8 mouse cellular contexts compared by ENCODE assay signal in the genomic region with DNA sequence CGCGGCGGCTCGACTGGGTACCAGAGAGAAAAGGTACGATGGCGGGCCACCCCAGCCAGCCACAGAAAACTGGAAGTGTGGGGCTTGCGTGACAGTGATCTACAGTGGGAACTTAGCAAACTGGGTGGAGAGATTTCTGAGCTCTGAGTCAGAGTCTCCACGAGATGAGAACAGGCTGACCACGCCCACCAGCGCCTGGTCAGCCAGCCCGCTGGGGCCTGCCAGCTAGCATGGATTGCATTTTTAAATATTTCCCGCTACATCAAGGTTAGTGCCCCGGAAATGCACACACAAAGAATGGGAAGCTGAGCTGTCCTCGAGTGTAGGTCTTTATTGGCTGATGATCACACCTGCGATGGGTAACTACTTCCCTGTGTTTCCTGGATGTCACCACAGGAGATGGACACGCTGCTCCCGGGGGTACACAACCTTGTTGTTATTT. TPM values are rescaled to one million over a fixed set of nuclear protein-coding genes. Genes with fewer than 3 reads are reported as not detected.
DNase-seq lines count a peak whose midpoint lies in the region; ATAC-seq and TF ChIP-seq lines count a peak whose summit lies in the region.

No protein-coding gene starts in this region.

- DNase-seq in cerebellum, adult 9-11 months: peak; percentile 40
- DNase-seq in gastrocnemius, postnatal 10 days: peak; percentile 60
- DNase-seq in hindbrain, postnatal 0 days (ENCODE audit: low spot score): peak; percentile 70
- no peak for DNase-seq in frontal cortex, adult 2 months (ENCODE audit: extremely low spot score in 1 of 2, low spot score in 1 of 2)

- H3K4me2 ChIP-seq in hindbrain, postnatal 0 days (ENCODE audit: low read depth, low read length): peak overlapping the region; percentile 66
- H3K4me2 ChIP-seq in liver, embryonic 12.5 days: peak overlapping the region; percentile 59

- no peak for TF ChIP-seq CTCF in hindbrain, postnatal 0 days (IDR thresholded peaks at IDR 0.05; ENCODE audit: low read depth)

- peak overlapping the region; percentile 43 for H3K9ac ChIP-seq in hindbrain, postnatal 0 days (replicated peaks; ENCODE audit: low read length)
- H3K9ac ChIP-seq in liver, embryonic 12.5 days: no peak overlapping the region

- no peaks in the 10 kb centered on the region for H3K9me3 ChIP-seq in erythroblast, embryonic 14.5 days (ENCODE audit: control insufficient read depth, low read length)
- no peaks in the 10 kb centered on the region for H3K9me3 ChIP-seq in hindbrain, postnatal 0 days (ENCODE audit: low read length)
- H3K9me3 ChIP-seq in liver, embryonic 12.5 days (replicated peaks): no peaks in the 10 kb centered on the region

- H3K4me3 ChIP-seq in erythroblast, embryonic 14.5 days (replicated peaks): peak overlapping the region; percentile 56
- H3K4me3 ChIP-seq in hindbrain, postnatal 0 days (ENCODE audit: low read length): peak overlapping the region; percentile 38
- peak overlapping the region; percentile 38 for H3K4me3 ChIP-seq in liver, embryonic 12.5 days

- ATAC-seq in erythroblast, adult 5-6 weeks (replicated peaks; ENCODE audit: low FRiP score, poor library complexity, severe bottlenecking): no peak
- ATAC-seq in hindbrain, postnatal 0 days: peak; percentile 83
- 0 out of 2 replicates have a peak, but pooled peaks have one; percentile 15 for ATAC-seq in liver, embryonic 12.5 days
- peak; percentile 90 for ATAC-seq in monocyte, adult 5-6 weeks (replicated peaks; ENCODE audit: insufficient number of reproducible peaks, low FRiP score, low TSS enrichment, poor library complexity, severe bottlenecking)

- peak overlapping the region; percentile 4; the same call in 1 of the 2 replicates for H3K27ac ChIP-seq in hindbrain, postnatal 0 days
- H3K27ac ChIP-seq in liver, embryonic 12.5 days: no peak overlapping the region

- H3K36me3 ChIP-seq in erythroblast, embryonic 14.5 days (ENCODE audit: control insufficient read depth): no peaks in the 10 kb centered on the region
- no peaks in the 10 kb centered on the region for H3K36me3 ChIP-seq in hindbrain, postnatal 0 days (ENCODE audit: insufficient read depth, low read length)
- no peaks in the 10 kb centered on the region for H3K36me3 ChIP-seq in liver, embryonic 12.5 days

- H3K4me1 ChIP-seq in erythroblast, embryonic 14.5 days (ENCODE audit: control insufficient read depth): peaks cover 4% of the 10 kb centered on the region
- H3K4me1 ChIP-seq in hindbrain, postnatal 0 days (ENCODE audit: insufficient read depth, low read length): peaks cover 4% of the 10 kb centered on the region; the same call in 1 of the 2 replicates
- H3K4me1 ChIP-seq in liver, embryonic 12.5 days: 0 out of 2 replicates have a peak, but pooled peaks cover 9% of the 10 kb centered on the region

- 27% methylated on average over 17 of the region's 17 CpGs for WGBS in hindbrain, postnatal 0 days
- 29% methylated on average over 17 of the region's 17 CpGs for WGBS in liver, embryonic 12.5 days (ENCODE audit: insufficient replicate concordance)

- H3K27me3 ChIP-seq in erythroblast, embryonic 14.5 days (ENCODE audit: control insufficient read depth): peaks cover 14% of the 10 kb centered on the region
- no peaks in the 10 kb centered on the region for H3K27me3 ChIP-seq in hindbrain, postnatal 0 days (ENCODE audit: insufficient read depth, low read length)
- peaks cover 9% of the 10 kb centered on the region for H3K27me3 ChIP-seq in liver, embryonic 12.5 days (replicated peaks)

RNA-seq across cellular contexts. Expression of gene Nfatc4, which starts 7.6 kb away (rescaled TPM):
- polyA plus RNA-seq in erythroblast, embryonic 14.5 days (2012): not detected in 2 replicates
- not detected in 2 replicates for total RNA-seq in erythroblast, adult 5-6 weeks (2015; ENCODE audit: low replicate concordance)
- not detected in 2 replicates for total RNA-seq in erythroblast, adult 5-6 weeks (2017; ENCODE audit: low replicate concordance)
- 10 to 100 TPM in 1 of 2 experiments, 1 to 10 TPM in 1; 9.3 to 14.8 TPM for total RNA-seq in gastrocnemius, postnatal 10 days (2021)
- 13.9 and 21.9 TPM in 2 replicates for total RNA-seq in hindbrain, postnatal 0 days (2014; rRNA removed)
- polyA plus RNA-seq in hindbrain, postnatal 0 days (2015; fragmentation: Nextera tagmentation; extraction: Ambion mirVana): 5.9 and 6.8 TPM in 2 replicates
- 3.3 and 5.3 TPM in 2 replicates for polyA plus RNA-seq in liver, embryonic 12.5 days (2016; fragmentation: Nextera tagmentation; extraction: Ambion mirVana)
- not detected in 3 replicates for total RNA-seq in monocyte, adult 5-6 weeks (2017)
- 1.5 and 2.7 TPM in 2 replicates for polyA plus RNA-seq in frontal cortex, adult 2 months (2012; rRNA removed)

RNA-seq across cellular contexts. Expression of gene Ripk3, which starts 26.7 kb away (rescaled TPM):
- polyA plus RNA-seq in erythroblast, embryonic 14.5 days (2012): 0.47 and 0.58 TPM in 2 replicates
- total RNA-seq in erythroblast, adult 5-6 weeks (2015; ENCODE audit: low replicate concordance): 17.1 and 22.6 TPM in 2 replicates
- 6.7 and 7.2 TPM in 2 replicates for total RNA-seq in erythroblast, adult 5-6 weeks (2017; ENCODE audit: low replicate concordance)
- 1 to 10 TPM; 3.9 to 4.2 TPM for total RNA-seq in gastrocnemius, postnatal 10 days (2021)
- total RNA-seq in hindbrain, postnatal 0 days (2014; rRNA removed): 0.42 and 1.7 TPM in 2 replicates
- polyA plus RNA-seq in hindbrain, postnatal 0 days (2015; fragmentation: Nextera tagmentation; extraction: Ambion mirVana): 1.7 and 2.0 TPM in 2 replicates
- polyA plus RNA-seq in liver, embryonic 12.5 days (2016; fragmentation: Nextera tagmentation; extraction: Ambion mirVana): 29.1 and 30.0 TPM in 2 replicates
- total RNA-seq in monocyte, adult 5-6 weeks (2017): 18.7 to 37.5 TPM (median 30.9 TPM) in 3 replicates
- 0.67 and 0.68 TPM in 2 replicates for polyA plus RNA-seq in frontal cortex, adult 2 months (2012; rRNA removed)

RNA-seq across cellular contexts. Expression of gene Adcy4, which starts 31.4 kb away (rescaled TPM):
- polyA plus RNA-seq in erythroblast, embryonic 14.5 days (2012): 0.02 TPM in 1 of 2 replicates, not detected in the other
- total RNA-seq in erythroblast, adult 5-6 weeks (2015; ENCODE audit: low replicate concordance): not detected in 2 replicates
- total RNA-seq in erythroblast, adult 5-6 weeks (2017; ENCODE audit: low replicate concordance): not detected in 2 replicates
- 1 to 10 TPM; 5.9 to 9.4 TPM for total RNA-seq in gastrocnemius, postnatal 10 days (2021)
- 5.6 and 5.8 TPM in 2 replicates for total RNA-seq in hindbrain, postnatal 0 days (2014; rRNA removed)
- polyA plus RNA-seq in hindbrain, postnatal 0 days (2015; fragmentation: Nextera tagmentation; extraction: Ambion mirVana): 1.7 and 2.8 TPM in 2 replicates
- polyA plus RNA-seq in liver, embryonic 12.5 days (2016; fragmentation: Nextera tagmentation; extraction: Ambion mirVana): 2.9 and 3.6 TPM in 2 replicates
- 2.2 to 4.2 TPM (median 2.5 TPM) in 3 replicates for total RNA-seq in monocyte, adult 5-6 weeks (2017)
- polyA plus RNA-seq in frontal cortex, adult 2 months (2012; rRNA removed): 4.0 and 4.3 TPM in 2 replicates

RNA-seq across cellular contexts. Expression of gene Nynrin, which starts 38.5 kb away (rescaled TPM):
- polyA plus RNA-seq in erythroblast, embryonic 14.5 days (2012): 0.01 and 0.02 TPM in 2 replicates
- 0.38 and 0.84 TPM in 2 replicates for total RNA-seq in erythroblast, adult 5-6 weeks (2015; ENCODE audit: low replicate concordance)
- 0.42 and 0.77 TPM in 2 replicates for total RNA-seq in erythroblast, adult 5-6 weeks (2017; ENCODE audit: low replicate concordance)
- total RNA-seq in gastrocnemius, postnatal 10 days (2021): 10 to 100 TPM in 1 of 2 experiments, 1 to 10 TPM in 1; 9.3 to 15.3 TPM
- 33.6 and 39.3 TPM in 2 replicates for total RNA-seq in hindbrain, postnatal 0 days (2014; rRNA removed)
- 5.1 and 6.4 TPM in 2 replicates for polyA plus RNA-seq in hindbrain, postnatal 0 days (2015; fragmentation: Nextera tagmentation; extraction: Ambion mirVana)
- polyA plus RNA-seq in liver, embryonic 12.5 days (2016; fragmentation: Nextera tagmentation; extraction: Ambion mirVana): 7.0 and 8.2 TPM in 2 replicates
- total RNA-seq in monocyte, adult 5-6 weeks (2017): 0.10 to 0.75 TPM (median 0.49 TPM) in 3 replicates
- polyA plus RNA-seq in frontal cortex, adult 2 months (2012; rRNA removed): 3.8 and 4.3 TPM in 2 replicates

RNA-seq across cellular contexts. Expression of gene Ltb4r1, which starts 49.6 kb away (rescaled TPM):
- polyA plus RNA-seq in erythroblast, embryonic 14.5 days (2012): 0.08 and 0.13 TPM in 2 replicates
- total RNA-seq in erythroblast, adult 5-6 weeks (2015; ENCODE audit: low replicate concordance): 6.3 and 14.8 TPM in 2 replicates
- total RNA-seq in erythroblast, adult 5-6 weeks (2017; ENCODE audit: low replicate concordance): 9.3 and 21.8 TPM in 2 replicates
- under 1 TPM; 0.16 to 0.61 TPM for total RNA-seq in gastrocnemius, postnatal 10 days (2021)
- 0.43 and 0.52 TPM in 2 replicates for total RNA-seq in hindbrain, postnatal 0 days (2014; rRNA removed)
- polyA plus RNA-seq in hindbrain, postnatal 0 days (2015; fragmentation: Nextera tagmentation; extraction: Ambion mirVana): 0.64 and 0.71 TPM in 2 replicates
- 3.1 and 3.6 TPM in 2 replicates for polyA plus RNA-seq in liver, embryonic 12.5 days (2016; fragmentation: Nextera tagmentation; extraction: Ambion mirVana)
- total RNA-seq in monocyte, adult 5-6 weeks (2017): 14.5 to 27.0 TPM (median 18.8 TPM) in 3 replicates
- 0.11 and 0.14 TPM in 2 replicates for polyA plus RNA-seq in frontal cortex, adult 2 months (2012; rRNA removed)

Comparison
In these comparisons a context has a peak if more than half of its experiments do, and no peak if none do; other contexts are left out.
1. DNase-seq: peak in cerebellum, adult 9-11 months (single experiment), gastrocnemius, postnatal 10 days (single experiment) and hindbrain, postnatal 0 days (single experiment); none in frontal cortex, adult 2 months (0 of 2).
2. RNA of gene Nfatc4, which starts 7.6 kb away (total RNA-seq): 13.9 to 21.9 TPM in hindbrain, postnatal 0 days and 9.3 to 14.8 TPM in gastrocnemius, postnatal 10 days; not detected in erythroblast, adult 5-6 weeks and not detected in monocyte, adult 5-6 weeks; every median in the first group is over 10 times any median in the second.
3. Peak in every context shown above with its lines, with median percentiles within 50 percentile points of each other: H3K4me3 ChIP-seq.